Mouse (Mus musculus) cortical plate, adult 2 months (tissue): Measurements from ENCODE around the gene Iqcj.

ENCODE experiments used
- CTCF ChIP-seq: fragments of 200-500 bp; IDR thresholded peaks from 2 replicates; pipeline ENCODE4 v1.5.1; 2011; ENCODE audit warnings: mild to moderate bottlenecking, control low read depth, low read length; ENCODE audit not compliant: insufficient read depth; ENCODE audit errors: extremely low read depth
- POLR2A ChIP-seq: fragments of 200-500 bp; IDR thresholded peaks from 2 replicates; pipeline ENCODE4 v1.6.1; 2011; ENCODE audit warnings: mild to moderate bottlenecking, low read length, control low read depth; ENCODE audit not compliant: insufficient read depth; ENCODE audit errors: extremely low read depth

GRCm38 (mm10) chr3:68042951-68043350 lies 150.9 kb downstream of the Iqcj start:
- TF ChIP-seq POLR2A (no peak), CTCF (no peak)
